Mouse (Mus musculus) G1E (cell line): ENCODE data around the gene Hdac4.

Experiments
- CTCF ChIP-seq: IDR thresholded peaks from 2 replicates; pipeline ENCODE4 v1.5.1; 2012; ENCODE audit warnings: low read depth, low read length, inconsistent platforms, mixed read lengths
- TAL1 ChIP-seq: conservative IDR thresholded peaks from 2 replicates; pipeline ENCODE4 v1.6.1; 2012; ENCODE audit warnings: low read depth, low read length, inconsistent platforms, mixed read lengths

GRCm38 (mm10) chr1:92087343-92087742, 108.2 kb downstream of the Hdac4 start:
- TF ChIP-seq CTCF (no peak), TAL1 (no peak)
